Mouse (Mus musculus): ENCODE measurements around the gene Olfr355. TPM values are rescaled to one million over a fixed set of nuclear protein-coding genes. Genes with fewer than 3 reads are reported as not detected.

Olfr355 gene
- polyA plus RNA-seq (2012; rRNA removed) = not detected in 2 replicates

GRCm38 (mm10) chr2:36928797-36929196 lies at the start of gene Olfr355:
Gene Olfr355, minus strand, starts transcription at chr2:36928897.
- no peak for DNase-seq (ENCODE audit: low read depth)

- DNase-seq (ENCODE audit: low read depth) = no peak
Measured at GRCm38 (mm10) chr2:36936821-36937220, 8.1 kb upstream of the Olfr355 start, which contains the start of gene Olfr356. Gene Olfr356, plus strand, starts transcription at chr2:36937121.

- DNase-seq (ENCODE audit: low read depth) = no peak
Measured at GRCm38 (mm10) chr2:36905380-36905779, 23.3 kb downstream of the Olfr355 start, which contains the start of gene Olfr354. Gene Olfr354, plus strand, starts transcription at chr2:36905680.

- DNase-seq (ENCODE audit: low read depth) = no peak
Measured at GRCm38 (mm10) chr2:36897114-36897513, 31.6 kb downstream of the Olfr355 start.

GRCm38 (mm10) chr2:36892836-36893235 lies 35.9 kb downstream of the Olfr355 start, which contains the start of gene Olfr353:
Gene Olfr353, minus strand, starts transcription at chr2:36892936.
- no peak for DNase-seq (ENCODE audit: low read depth)

Other genes with a start within 250 kb of the Olfr355 start
- not detected in 2 replicates for gene Olfr346, start 243.1 kb downstream of the Olfr355 start, polyA plus RNA-seq (2012; rRNA removed)
- gene Olfr347, start 197.0 kb downstream of the Olfr355 start, polyA plus RNA-seq (2012; rRNA removed) = not detected in 2 replicates
- not detected in 2 replicates for gene Olfr348, start 144.6 kb downstream of the Olfr355 start, polyA plus RNA-seq (2012; rRNA removed)
- gene Olfr50, start 138.4 kb downstream of the Olfr355 start, polyA plus RNA-seq (2012; rRNA removed) = not detected in 2 replicates
- gene Olfr3, start 111.9 kb downstream of the Olfr355 start, polyA plus RNA-seq (2012; rRNA removed) = not detected in 2 replicates
- not detected in 2 replicates for gene Olfr350, start 82.6 kb downstream of the Olfr355 start, polyA plus RNA-seq (2012; rRNA removed)
- gene Olfr351, start 66.2 kb downstream of the Olfr355 start, polyA plus RNA-seq (2012; rRNA removed) = not detected in 2 replicates
- not detected in 2 replicates for gene Olfr352, start 60.4 kb downstream of the Olfr355 start, polyA plus RNA-seq (2012; rRNA removed)
- not detected in 2 replicates for gene Olfr353, start 36.0 kb downstream of the Olfr355 start, polyA plus RNA-seq (2012; rRNA removed)
- gene Olfr354, start 23.2 kb downstream of the Olfr355 start, polyA plus RNA-seq (2012; rRNA removed) = not detected in 2 replicates
- gene Olfr356, start 8.2 kb upstream of the Olfr355 start, polyA plus RNA-seq (2012; rRNA removed) = not detected in 2 replicates
- not detected in 2 replicates for gene Olfr357, start 64.9 kb upstream of the Olfr355 start, polyA plus RNA-seq (2012; rRNA removed)
- gene Olfr358, start 80.4 kb upstream of the Olfr355 start, polyA plus RNA-seq (2012; rRNA removed) = not detected in 2 replicates
- gene Olfr360, start 136.8 kb upstream of the Olfr355 start, polyA plus RNA-seq (2012; rRNA removed) = not detected in 2 replicates
- gene Olfr361, start 160.4 kb upstream of the Olfr355 start, polyA plus RNA-seq (2012; rRNA removed) = not detected in 2 replicates
- not detected in 2 replicates for gene Olfr362, start 189.0 kb upstream of the Olfr355 start, polyA plus RNA-seq (2012; rRNA removed)
- gene Olfr364-ps1, start 210.4 kb upstream of the Olfr355 start, polyA plus RNA-seq (2012; rRNA removed) = not detected in 2 replicates